Mouse (Mus musculus): ENCODE results near the gene Bclaf1. TPM values are rescaled to one million over a fixed set of nuclear protein-coding genes. Genes with fewer than 3 reads are reported as not detected.

Gene Bclaf1
- polyA plus RNA-seq (2017; shearing (Covaris generic)), result 100 to 1,000 TPM; 132 to 233 (median 189) TPM

GRCm38 (mm10) chr10:20311918-20312735, at the start of gene Bclaf1:
Gene Bclaf1, plus strand, starts transcription at chr10:20312469.
- ATAC-seq, result peak; percentile 78

- no peak for ATAC-seq
Measured at GRCm38 (mm10) chr10:20262896-20263295, 49.4 kb upstream of the Bclaf1 start.

- no peak for ATAC-seq
Measured at GRCm38 (mm10) chr10:20264479-20264878, 47.8 kb upstream of the Bclaf1 start.

GRCm38 (mm10) chr10:20267032-20267431, 45.2 kb upstream of the Bclaf1 start:
- ATAC-seq, result peak; percentile 98

GRCm38 (mm10) chr10:20268945-20269344, 43.3 kb upstream of the Bclaf1 start:
- no peak for ATAC-seq

- no peak for ATAC-seq
Measured at GRCm38 (mm10) chr10:20272380-20272779, 39.9 kb upstream of the Bclaf1 start.

GRCm38 (mm10) chr10:20273278-20273677, 39.0 kb upstream of the Bclaf1 start:
- no peak for ATAC-seq

- no peak for ATAC-seq
Measured at GRCm38 (mm10) chr10:20274022-20274421, 38.2 kb upstream of the Bclaf1 start.

- ATAC-seq, result peak; percentile 86
Measured at GRCm38 (mm10) chr10:20281456-20281855, 30.8 kb upstream of the Bclaf1 start.

- no peak for ATAC-seq
Measured at GRCm38 (mm10) chr10:20285289-20285975, 26.8 kb upstream of the Bclaf1 start.

GRCm38 (mm10) chr10:20285994-20286836, 26.1 kb upstream of the Bclaf1 start:
- ATAC-seq, result no peak

GRCm38 (mm10) chr10:20287369-20287768, 24.9 kb upstream of the Bclaf1 start:
- ATAC-seq, result no peak

- peak; percentile 95 for ATAC-seq
Measured at GRCm38 (mm10) chr10:20290467-20290883, 21.8 kb upstream of the Bclaf1 start.

GRCm38 (mm10) chr10:20295961-20296360, 16.3 kb upstream of the Bclaf1 start:
- ATAC-seq, result no peak

GRCm38 (mm10) chr10:20298152-20298920, 13.9 kb upstream of the Bclaf1 start:
- no peak for ATAC-seq

- ATAC-seq, result no peak
Measured at GRCm38 (mm10) chr10:20299114-20299513, 13.2 kb upstream of the Bclaf1 start.

- ATAC-seq, result no peak
Measured at GRCm38 (mm10) chr10:20310969-20311769, 1.1 kb upstream of the Bclaf1 start.

GRCm38 (mm10) chr10:20312736-20313301, 550 bp downstream of the Bclaf1 start:
- ATAC-seq, result peak; percentile 57

GRCm38 (mm10) chr10:20313447-20313846, 1.2 kb downstream of the Bclaf1 start:
- no peak for ATAC-seq

- no peak for ATAC-seq
Measured at GRCm38 (mm10) chr10:20313941-20314340, 1.7 kb downstream of the Bclaf1 start.

GRCm38 (mm10) chr10:20314797-20315196, 2.5 kb downstream of the Bclaf1 start:
- no peak for ATAC-seq
